Mouse (Mus musculus) intestine, embryonic 14.5 days (tissue): ENCODE data around the gene Nes. TPM values are rescaled to one million over a fixed set of nuclear protein-coding genes. Genes with fewer than 3 reads are reported as not detected.

Experiments used
- ATAC-seq: fragments of 200-750 bp; cut with Nextera tagmentation; replicated peaks from 2 replicates; pipeline ENCODE4 v1.8.0; 2017; ENCODE audit warnings: low read depth, moderate number of reproducible peaks, moderate TSS enrichment, moderate library complexity; ENCODE audit not compliant: low FRiP score, low TSS enrichment
- DNase-seq: peaks from one replicate; pipeline ENCODE4 v3.0.0-alpha.2; 2018; ENCODE audit warnings: low spot score
- H3K27ac ChIP-seq: fragments of 300-500 bp; sonication (generic); 2 replicates; pipeline ENCODE4 v1.5.1; 2014; ENCODE audit warnings: low read depth, mild to moderate bottlenecking, control low read depth
- H3K27me3 ChIP-seq: fragments of 300-500 bp; sonication (generic); replicated peaks from 2 replicates; pipeline ENCODE4 v1.6.1; 2014; ENCODE audit warnings: low read length, control low read depth; ENCODE audit not compliant: control insufficient read depth, insufficient read depth
- H3K36me3 ChIP-seq: fragments of 300-500 bp; sonication (generic); 2 replicates; pipeline ENCODE4 v1.6.1; 2014; ENCODE audit warnings: low read length, control low read depth; ENCODE audit not compliant: control insufficient read depth, insufficient read depth
- H3K4me1 ChIP-seq: fragments of 300-500 bp; sonication (generic); replicated peaks from 2 replicates; pipeline ENCODE4 v1.6.1; 2014; ENCODE audit warnings: low read length, control low read depth, mixed read lengths; ENCODE audit not compliant: control insufficient read depth, insufficient read depth
- H3K4me2 ChIP-seq: fragments of 300-500 bp; sonication (generic); 2 replicates; pipeline ENCODE4 v1.6.1; 2014; ENCODE audit warnings: low read length
- H3K4me3 ChIP-seq: fragments of 300-500 bp; sonication (generic); 2 replicates; pipeline ENCODE4 v1.5.1; 2014; ENCODE audit warnings: low read depth, low read length, control low read depth, mixed read lengths
- H3K9ac ChIP-seq: fragments of 300-500 bp; sonication (generic); 2 replicates; pipeline ENCODE4 v1.6.1; 2014; ENCODE audit warnings: mild to moderate bottlenecking, low read length
- H3K9me3 ChIP-seq: fragments of 300-500 bp; sonication (generic); 2 replicates; pipeline ENCODE4 v1.6.1; 2016; ENCODE audit warnings: low read length, control low read depth; ENCODE audit not compliant: control insufficient read depth
- WGBS: fragments of 180-500 bp; shearing (Covaris S2); extraction: QIAGEN DNeasy Blood & Tissue Kit; methylation state at CpG from one replicate; pipeline ENCODE4 v1.1.7; 2014; 5-methylcytosine and 5-hydroxymethylcytosine counted together
- polyA plus RNA-seq: library from polyadenylated mRNA; unstranded; fragments of >200 nt; fragmentation: Nextera tagmentation; extraction: Ambion mirVana; gene quantifications from 2 replicates; pipeline ENCODE4 v1.2.1, GENCODE M21; 2014

Gene Nes
- polyA plus RNA-seq, 1 experiment from 2014 or later, result 13.4 TPM

DNA sequence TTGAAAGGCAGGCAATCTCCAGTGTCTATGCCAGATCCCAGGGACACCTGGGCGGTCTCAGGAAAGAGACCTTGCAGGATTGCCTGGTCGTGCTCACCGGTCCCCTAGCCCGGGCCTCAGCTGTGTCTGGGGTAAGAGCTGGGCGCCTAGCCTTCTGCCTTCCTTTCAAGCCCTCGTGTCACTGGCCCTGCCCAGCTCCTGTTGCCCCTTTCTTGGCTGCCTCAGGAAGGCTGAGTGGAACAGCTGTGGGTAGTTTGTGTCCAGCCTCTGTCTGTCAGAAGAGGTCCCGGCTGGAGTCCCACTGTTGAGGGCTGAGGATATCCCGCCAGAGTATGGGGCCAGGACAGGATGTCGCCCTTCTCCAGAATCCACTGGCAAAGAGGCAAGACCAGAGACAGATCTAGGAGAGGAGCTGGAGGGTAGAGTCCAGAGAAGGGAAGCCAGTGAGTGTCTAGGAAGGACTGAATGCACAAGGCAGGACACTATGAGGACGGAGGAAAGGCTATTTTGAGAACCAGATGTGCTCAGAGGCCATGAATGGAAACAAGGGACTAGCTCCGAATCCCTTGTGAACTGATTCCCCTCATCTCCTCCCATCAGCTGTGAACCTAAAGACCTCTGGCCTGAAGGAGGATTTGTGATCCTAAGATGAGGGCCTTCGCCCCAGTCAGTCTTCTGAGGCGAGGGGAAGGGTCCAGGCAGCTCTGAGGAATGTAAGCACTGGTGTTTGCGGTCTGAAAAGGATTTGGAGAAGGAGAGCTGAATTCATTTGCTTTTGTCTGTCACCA lies 2.9 kb downstream of the Nes start:
- ATAC-seq (no peak), DNase-seq (no peak)
- Histone ChIP-seq H3K4me1 (peaks cover 37% of the 10 kb centered on the region), H3K9ac (peak overlapping the region; percentile 17; the same call in 1 of the 2 replicates), H3K27me3 (no peaks in the 10 kb centered on the region), H3K27ac (peak overlapping the region; percentile 17; the same call in 1 of the 2 replicates), H3K9me3 (no peaks in the 10 kb centered on the region), H3K4me2 (peak overlapping the region; percentile 86), H3K4me3 (peak overlapping the region; percentile 56; the same call in 1 of the 2 replicates), H3K36me3 (peaks cover 26% of the 10 kb centered on the region)
- 46% methylated on average over 14 of the region's 14 CpGs for WGBS

DNA sequence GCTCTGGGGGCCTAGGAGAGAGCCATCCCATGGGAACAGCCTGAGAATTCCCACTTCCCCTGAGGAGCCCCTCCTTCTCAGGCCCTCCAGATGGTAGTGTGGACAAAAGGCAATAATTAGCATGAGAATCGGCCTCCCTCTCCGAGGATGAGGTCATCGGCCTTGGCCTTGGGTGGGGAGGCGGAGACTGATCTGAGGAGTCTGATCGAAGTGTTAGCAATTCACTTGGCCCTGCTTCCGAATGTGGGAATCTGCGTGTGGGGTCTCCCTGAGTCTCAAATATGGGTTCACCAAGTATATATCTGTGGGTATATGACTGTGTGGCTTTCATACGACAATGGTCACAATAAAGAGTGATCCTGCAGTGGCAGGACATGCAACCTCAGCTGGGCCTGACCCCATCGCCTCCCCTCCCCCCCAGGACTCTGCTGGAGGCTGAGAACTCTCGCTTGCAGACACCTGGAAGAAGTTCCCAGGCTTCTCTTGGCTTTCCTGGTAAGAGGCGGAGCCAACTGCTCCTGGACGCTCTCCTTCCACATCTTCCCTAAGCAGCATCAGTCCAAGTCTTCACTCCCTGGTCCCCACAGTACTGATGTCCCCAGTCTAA lies 3.6 kb downstream of the Nes start:
- H3K27ac ChIP-seq, result peak overlapping the region; percentile 17; the same call in 1 of the 2 replicates
- H3K36me3 ChIP-seq, result peaks cover 26% of the 10 kb centered on the region
- H3K4me1 ChIP-seq, result peaks cover 37% of the 10 kb centered on the region
- H3K4me3 ChIP-seq, result no peak overlapping the region
- ATAC-seq (no peak), DNase-seq (no peak)
- H3K9me3 ChIP-seq, result no peaks in the 10 kb centered on the region
- peak overlapping the region; percentile 86 for H3K4me2 ChIP-seq
- H3K27me3 ChIP-seq, result no peaks in the 10 kb centered on the region
- peak overlapping the region; percentile 17; the same call in 1 of the 2 replicates for H3K9ac ChIP-seq
- 24% methylated on average over 12 of the region's 12 CpGs for WGBS

DNA sequence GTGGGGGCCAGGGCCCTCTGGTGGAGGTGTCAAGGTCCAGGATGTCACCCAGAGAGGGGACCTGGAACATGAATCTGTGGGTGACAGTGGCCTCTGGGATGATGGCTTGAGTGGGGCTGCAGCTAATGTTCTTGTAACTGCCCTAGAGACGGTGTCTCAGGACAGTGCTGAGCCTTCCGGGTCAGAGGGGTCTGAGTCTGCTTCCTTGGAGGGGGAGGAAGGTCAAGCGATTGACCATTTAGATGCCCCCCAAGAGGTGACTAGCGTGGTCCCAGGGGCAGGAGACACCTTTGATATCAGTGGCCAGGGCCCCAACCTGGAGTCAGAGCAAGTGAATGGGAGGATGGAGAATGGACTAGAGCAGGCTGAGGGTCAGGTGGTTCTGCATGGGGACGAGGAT lies 8.6 kb downstream of the Nes start:
- H3K4me1 ChIP-seq, result peaks cover 38% of the 10 kb centered on the region
- H3K9me3 ChIP-seq, result no peaks in the 10 kb centered on the region
- H3K27me3 ChIP-seq, result no peaks in the 10 kb centered on the region
- no peak overlapping the region for H3K4me3 ChIP-seq
- no peak overlapping the region for H3K27ac ChIP-seq
- DNase-seq (no peak), ATAC-seq (no peak)
- no peak overlapping the region for H3K4me2 ChIP-seq
- WGBS, result 86% methylated on average over 5 of the region's 5 CpGs
- no peak overlapping the region for H3K9ac ChIP-seq
- H3K36me3 ChIP-seq, result peaks cover 26% of the 10 kb centered on the region

DNA sequence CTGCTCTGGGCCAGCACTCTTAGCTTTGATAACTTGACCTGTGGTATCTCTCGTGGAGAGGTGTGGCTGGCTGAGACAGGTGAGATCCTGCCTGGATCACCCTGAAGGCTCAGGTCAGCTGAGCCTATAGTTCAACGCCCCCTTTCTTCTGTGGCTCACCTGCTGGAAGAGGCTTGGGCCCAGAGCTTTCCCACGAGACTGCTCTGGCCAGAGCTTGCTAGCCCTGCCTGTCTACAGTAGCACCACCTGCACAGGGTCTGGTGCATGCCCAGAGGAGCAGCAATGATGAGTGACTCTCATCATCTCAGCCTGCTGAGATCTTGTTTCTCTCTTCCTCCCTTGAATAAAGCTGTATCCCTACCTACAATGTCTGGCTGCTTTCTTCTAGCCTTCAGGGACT lies 9.2 kb downstream of the Nes start:
- Histone ChIP-seq H3K4me2 (no peak overlapping the region), H3K4me1 (peaks cover 38% of the 10 kb centered on the region), H3K9ac (no peak overlapping the region), H3K27me3 (no peaks in the 10 kb centered on the region), H3K9me3 (no peaks in the 10 kb centered on the region), H3K27ac (no peak overlapping the region), H3K36me3 (peaks cover 26% of the 10 kb centered on the region), H3K4me3 (no peak overlapping the region)
- 48% methylated on average over 3 of the region's 3 CpGs for WGBS
- DNase-seq (no peak), ATAC-seq (no peak)

DNA sequence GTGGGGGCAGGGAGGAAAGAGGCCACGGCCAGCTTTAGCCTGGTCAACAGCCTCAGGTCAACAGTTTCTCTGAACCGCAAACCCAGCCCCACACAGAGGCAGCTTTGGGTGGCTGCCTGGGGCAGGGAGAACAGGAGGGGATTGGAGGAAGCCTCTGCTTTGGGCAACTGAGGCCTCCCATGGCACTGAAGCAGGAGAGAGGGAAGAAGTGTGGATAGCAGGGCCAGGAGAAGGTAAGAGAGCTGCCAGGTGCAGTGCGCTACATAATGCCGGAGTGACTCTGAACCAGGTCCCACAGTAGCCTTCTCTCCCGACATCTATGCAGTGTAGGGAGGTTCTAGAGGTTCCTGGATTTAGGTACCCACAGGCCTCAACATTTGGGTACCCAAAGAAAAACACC lies 9.8 kb downstream of the Nes start:
- H3K4me3 ChIP-seq, result no peak overlapping the region
- H3K9ac ChIP-seq, result no peak overlapping the region
- H3K27me3 ChIP-seq, result no peaks in the 10 kb centered on the region
- peaks cover 45% of the 10 kb centered on the region for H3K4me1 ChIP-seq
- no peak for DNase-seq
- H3K36me3 ChIP-seq, result peaks cover 20% of the 10 kb centered on the region
- no peak for ATAC-seq
- no peak overlapping the region for H3K4me2 ChIP-seq
- H3K9me3 ChIP-seq, result no peaks in the 10 kb centered on the region
- no peak overlapping the region for H3K27ac ChIP-seq
- 64% methylated on average over 5 of the region's 5 CpGs for WGBS

DNA sequence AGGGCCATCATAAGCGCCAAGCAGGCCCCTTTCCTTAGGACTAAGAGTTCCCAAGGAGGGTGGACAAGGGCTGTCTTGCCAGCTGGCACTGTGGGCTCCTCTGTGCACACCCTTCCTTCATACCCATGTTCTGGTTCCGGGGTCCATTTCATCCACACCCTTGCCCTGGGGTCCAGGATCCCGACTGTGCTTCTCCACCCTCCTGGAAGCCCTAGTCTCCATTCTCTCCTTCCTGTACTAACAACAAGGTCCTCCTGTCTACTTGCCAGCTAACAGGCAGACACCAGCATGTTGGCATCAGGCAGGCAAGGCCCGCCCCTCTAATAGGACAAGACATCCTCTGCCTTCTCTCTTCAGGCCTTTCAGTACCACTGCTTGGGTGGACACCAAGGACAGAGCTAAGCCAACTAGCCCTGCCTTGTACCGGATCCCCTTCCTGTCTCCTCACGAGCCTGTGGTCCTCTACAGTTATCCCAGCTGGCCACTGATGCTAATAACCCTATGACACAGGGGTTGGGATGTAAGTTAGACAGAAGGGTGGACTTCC lies 10.4 kb downstream of the Nes start:
- Histone ChIP-seq H3K4me2 (no peak overlapping the region), H3K4me3 (no peak overlapping the region), H3K27me3 (no peaks in the 10 kb centered on the region), H3K27ac (peak overlapping the region; percentile 97; the same call in 1 of the 2 replicates), H3K9me3 (no peaks in the 10 kb centered on the region), H3K36me3 (peaks cover 15% of the 10 kb centered on the region), H3K9ac (no peak overlapping the region), H3K4me1 (peaks cover 48% of the 10 kb centered on the region)
- DNase-seq (no peak), ATAC-seq (no peak)
- 77% methylated on average over 6 of the region's 6 CpGs for WGBS

DNA sequence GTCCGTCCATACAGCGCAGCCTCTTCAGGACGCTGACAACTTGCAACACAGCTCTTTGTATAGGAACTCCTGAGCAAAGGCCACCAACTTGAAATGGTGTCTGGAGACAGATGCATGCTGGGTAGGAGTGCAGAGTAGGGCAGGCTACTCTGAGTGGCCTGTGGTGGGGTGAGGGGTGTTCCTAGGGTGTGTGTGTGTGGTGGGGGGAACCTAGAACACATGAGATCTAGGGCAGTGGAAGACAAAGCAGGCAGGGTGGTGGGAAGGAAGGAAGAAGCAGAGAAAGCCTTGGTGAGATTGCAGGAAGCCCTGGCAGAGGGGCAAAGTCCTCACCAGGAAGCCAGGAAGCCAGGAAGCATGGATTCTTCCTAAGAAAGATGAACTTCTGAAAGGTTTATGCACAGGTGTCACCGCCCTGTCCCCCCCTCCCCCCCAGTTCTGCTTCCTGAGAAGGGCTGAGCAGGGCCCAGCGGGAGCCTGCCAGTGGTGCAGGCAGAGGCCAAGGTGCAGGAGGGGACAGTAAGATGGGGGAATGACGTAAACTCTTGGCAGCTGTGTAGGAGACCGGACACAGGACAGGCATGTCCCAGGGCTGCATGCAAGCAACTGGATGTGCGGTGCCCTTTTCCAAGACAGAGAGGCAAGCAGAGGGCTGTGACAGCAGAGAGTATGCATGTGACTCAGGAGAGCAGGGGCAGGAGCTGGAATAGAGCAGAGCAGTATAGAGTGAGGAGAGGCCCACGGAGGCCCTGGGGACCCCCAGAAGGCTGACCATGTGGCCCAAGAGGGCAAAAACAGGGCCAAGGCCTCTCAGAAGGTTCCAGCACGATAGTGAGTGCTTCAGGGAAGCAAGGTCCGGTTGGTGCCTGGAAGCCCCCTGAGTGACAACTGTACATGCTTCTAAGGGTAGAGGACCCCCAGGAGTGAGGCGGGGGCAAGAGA lies 11.3 kb downstream of the Nes start:
- Histone ChIP-seq H3K9me3 (no peaks in the 10 kb centered on the region), H3K27ac (peak overlapping the region; percentile 97), H3K27me3 (no peaks in the 10 kb centered on the region), H3K4me3 (no peak overlapping the region), H3K4me1 (peaks cover 54% of the 10 kb centered on the region), H3K4me2 (peak overlapping the region; percentile 44), H3K36me3 (peaks cover 7% of the 10 kb centered on the region), H3K9ac (peak overlapping the region; percentile 39)
- peak; percentile 28; the same call in 1 of the 2 replicates for ATAC-seq
- peak; percentile 72 for DNase-seq
- WGBS, result 25% methylated on average over 12 of the region's 12 CpGs
